Mouse (Mus musculus): Measurements from ENCODE around the gene Setd7. TPM values are rescaled to one million over a fixed set of nuclear protein-coding genes. Genes with fewer than 3 reads are reported as not detected.

Setd7 gene
- polyA plus RNA-seq, 1 experiment from 2014 or later = 3.6 TPM

- no peak overlapping the region for H3K4me2 ChIP-seq (ENCODE audit: low read length)
- 0 out of 2 replicates have a peak overlapping the region, but pooled peaks have one; percentile 41 for H3K27ac ChIP-seq (replicated peaks; ENCODE audit: low read depth, low read length)
- 80% methylated on average over 5 of the region's 5 CpGs for WGBS
- H3K9me3 ChIP-seq (ENCODE audit: control insufficient read depth, low read length) = no peaks in the 10 kb centered on the region
- H3K9ac ChIP-seq (replicated peaks; ENCODE audit: low read length) = no peak overlapping the region
- H3K4me1 ChIP-seq (ENCODE audit: control insufficient read depth, insufficient read depth, low read length) = no peaks in the 10 kb centered on the region
- peaks cover 87% of the 10 kb centered on the region for H3K36me3 ChIP-seq (ENCODE audit: control insufficient read depth, insufficient read depth, low read length)
- no peak overlapping the region for H3K4me3 ChIP-seq (replicated peaks; ENCODE audit: low read depth, low read length)
- no peak for ATAC-seq (ENCODE audit: low FRiP score, low TSS enrichment)
- DNase-seq = no peak
- H3K27me3 ChIP-seq (ENCODE audit: control insufficient read depth, insufficient read depth, low read length) = no peaks in the 10 kb centered on the region
Observed at GRCm38 (mm10) chr3:51532282-51532620, 28.4 kb downstream of the Setd7 start.

DNA sequence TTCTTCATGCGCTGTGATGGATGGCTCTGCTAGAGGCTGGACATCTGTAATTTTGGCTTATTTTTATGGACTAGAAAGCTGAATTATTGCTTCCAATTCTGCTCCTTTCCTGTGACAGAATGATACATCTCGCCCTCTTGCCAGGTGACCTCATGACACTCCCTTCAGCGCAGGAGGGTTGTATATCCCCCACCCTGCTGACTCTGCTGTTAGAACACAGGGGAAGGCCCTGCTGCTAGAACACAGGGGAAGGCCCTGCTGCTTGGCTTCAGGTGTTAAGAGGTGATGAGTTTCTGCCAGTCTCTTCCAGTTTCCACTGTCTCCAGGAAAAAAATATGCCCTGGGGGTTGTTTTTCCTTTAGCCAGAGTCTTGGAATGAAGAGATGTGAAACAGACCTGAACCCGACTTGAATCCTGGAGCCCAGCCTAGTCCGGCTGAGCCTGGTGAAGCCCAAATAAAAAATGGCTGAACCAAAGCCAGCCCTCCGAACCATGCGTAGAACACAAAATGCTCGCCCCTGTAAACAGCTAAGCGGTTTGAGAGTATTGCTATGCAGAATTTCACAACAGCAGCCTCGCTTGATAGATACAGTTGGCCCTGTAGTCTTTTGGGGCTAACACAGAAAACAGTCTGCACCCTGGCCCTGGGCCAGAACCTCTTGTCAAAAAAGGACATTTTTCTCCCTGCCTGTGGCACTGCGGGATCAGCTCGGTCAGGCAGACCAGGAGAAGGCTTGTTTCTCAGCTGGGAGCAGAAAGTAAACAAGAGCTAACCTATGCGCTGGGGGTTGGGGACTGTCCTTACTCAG lies 29.0 kb downstream of the Setd7 start:
- H3K4me1 ChIP-seq (ENCODE audit: control insufficient read depth, insufficient read depth, low read length) = no peaks in the 10 kb centered on the region
- DNase-seq = peak; percentile 51
- peaks cover 90% of the 10 kb centered on the region for H3K36me3 ChIP-seq (ENCODE audit: control insufficient read depth, insufficient read depth, low read length)
- no peak overlapping the region for H3K4me3 ChIP-seq (replicated peaks; ENCODE audit: low read depth, low read length)
- H3K9me3 ChIP-seq (ENCODE audit: control insufficient read depth, low read length) = no peaks in the 10 kb centered on the region
- H3K27me3 ChIP-seq (ENCODE audit: control insufficient read depth, insufficient read depth, low read length) = no peaks in the 10 kb centered on the region
- H3K27ac ChIP-seq (replicated peaks; ENCODE audit: low read depth, low read length) = peak overlapping the region; percentile 41; the same call in 1 of the 2 replicates
- H3K4me2 ChIP-seq (ENCODE audit: low read length) = no peak overlapping the region
- H3K9ac ChIP-seq (replicated peaks; ENCODE audit: low read length) = no peak overlapping the region
- WGBS = 83% methylated on average over 13 of the region's 13 CpGs
- ATAC-seq (ENCODE audit: low FRiP score, low TSS enrichment) = no peak

DNA sequence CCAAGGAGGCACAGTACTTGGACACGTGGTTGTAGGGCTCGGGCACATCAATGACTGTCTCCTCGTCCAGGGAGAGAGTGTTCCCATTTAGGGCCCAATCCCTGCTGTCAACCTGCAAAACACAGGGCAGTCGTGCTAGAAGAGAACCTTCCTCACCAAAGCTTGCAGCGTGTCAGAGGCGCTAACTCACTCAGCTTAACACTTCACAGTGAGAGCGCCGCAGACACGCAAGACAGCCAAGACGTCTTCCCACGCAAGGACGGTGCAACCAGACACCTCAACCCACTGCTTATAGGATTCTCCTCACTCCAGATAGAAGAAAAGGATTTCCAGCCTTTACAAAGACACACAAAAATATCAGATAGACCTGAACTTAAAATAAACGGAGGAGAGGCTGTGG lies 33.8 kb downstream of the Setd7 start:
- no peak overlapping the region for H3K4me2 ChIP-seq (ENCODE audit: low read length)
- no peaks in the 10 kb centered on the region for H3K4me1 ChIP-seq (ENCODE audit: control insufficient read depth, insufficient read depth, low read length)
- no peak overlapping the region for H3K4me3 ChIP-seq (replicated peaks; ENCODE audit: low read depth, low read length)
- H3K36me3 ChIP-seq (ENCODE audit: control insufficient read depth, insufficient read depth, low read length) = peaks cover 91% of the 10 kb centered on the region
- H3K27ac ChIP-seq (replicated peaks; ENCODE audit: low read depth, low read length) = no peak overlapping the region
- WGBS = 93% methylated on average over 13 of the region's 13 CpGs
- no peaks in the 10 kb centered on the region for H3K27me3 ChIP-seq (ENCODE audit: control insufficient read depth, insufficient read depth, low read length)
- no peaks in the 10 kb centered on the region for H3K9me3 ChIP-seq (ENCODE audit: control insufficient read depth, low read length)
- no peak for ATAC-seq (ENCODE audit: low FRiP score, low TSS enrichment)
- DNase-seq = no peak
- no peak overlapping the region for H3K9ac ChIP-seq (replicated peaks; ENCODE audit: low read length)

GRCm38 (mm10) chr3:51525186-51525785 lies 35.4 kb downstream of the Setd7 start:
- whole genome bisulfite sequencing = 90% methylated on average over 16 of the region's 16 CpGs
- no peak overlapping the region for H3K27ac ChIP-seq (replicated peaks; ENCODE audit: low read depth, low read length)
- no peaks in the 10 kb centered on the region for H3K27me3 ChIP-seq (ENCODE audit: control insufficient read depth, insufficient read depth, low read length)
- H3K9me3 ChIP-seq (ENCODE audit: control insufficient read depth, low read length) = no peaks in the 10 kb centered on the region
- no peak overlapping the region for H3K9ac ChIP-seq (replicated peaks; ENCODE audit: low read length)
- no peak overlapping the region for H3K4me2 ChIP-seq (ENCODE audit: low read length)
- peaks cover 88% of the 10 kb centered on the region for H3K36me3 ChIP-seq (ENCODE audit: control insufficient read depth, insufficient read depth, low read length)
- H3K4me1 ChIP-seq (ENCODE audit: control insufficient read depth, insufficient read depth, low read length) = no peaks in the 10 kb centered on the region
- DNase-seq = no peak
- no peak overlapping the region for H3K4me3 ChIP-seq (replicated peaks; ENCODE audit: low read depth, low read length)
- ATAC-seq (ENCODE audit: low FRiP score, low TSS enrichment) = no peak

GRCm38 (mm10) chr3:51521262-51521661 lies 39.4 kb downstream of the Setd7 start:
- no peak for ATAC-seq (ENCODE audit: low FRiP score, low TSS enrichment)
- WGBS = 94% methylated on average over 14 of the region's 14 CpGs
- no peak overlapping the region for H3K9ac ChIP-seq (replicated peaks; ENCODE audit: low read length)
- no peak for DNase-seq
- no peak overlapping the region for H3K4me3 ChIP-seq (replicated peaks; ENCODE audit: low read depth, low read length)
- H3K27me3 ChIP-seq (ENCODE audit: control insufficient read depth, insufficient read depth, low read length) = no peaks in the 10 kb centered on the region
- no peaks in the 10 kb centered on the region for H3K9me3 ChIP-seq (ENCODE audit: control insufficient read depth, low read length)
- no peaks in the 10 kb centered on the region for H3K4me1 ChIP-seq (ENCODE audit: control insufficient read depth, insufficient read depth, low read length)
- no peak overlapping the region for H3K4me2 ChIP-seq (ENCODE audit: low read length)
- H3K36me3 ChIP-seq (ENCODE audit: control insufficient read depth, insufficient read depth, low read length) = peaks cover 70% of the 10 kb centered on the region
- no peak overlapping the region for H3K27ac ChIP-seq (replicated peaks; ENCODE audit: low read depth, low read length)

DNA sequence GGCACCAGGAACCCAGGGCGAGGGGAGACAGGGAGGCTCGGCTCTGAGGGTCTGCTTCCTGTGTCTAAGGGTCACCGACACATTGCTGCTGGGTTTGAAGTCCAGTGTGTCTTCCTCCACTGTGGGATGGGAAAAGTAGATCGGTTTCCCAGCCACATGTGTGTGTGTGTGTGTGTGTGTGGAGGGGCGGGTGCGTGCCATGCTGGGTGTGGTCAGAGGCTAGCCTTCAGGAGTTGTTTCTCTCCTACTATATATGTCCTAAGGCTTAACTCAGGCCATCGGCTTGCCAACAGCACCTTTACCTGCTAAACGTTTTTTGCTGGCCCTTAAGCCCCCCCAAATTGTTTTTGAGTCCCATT lies 41.9 kb downstream of the Setd7 start:
- no peak for ATAC-seq (ENCODE audit: low FRiP score, low TSS enrichment)

DNA sequence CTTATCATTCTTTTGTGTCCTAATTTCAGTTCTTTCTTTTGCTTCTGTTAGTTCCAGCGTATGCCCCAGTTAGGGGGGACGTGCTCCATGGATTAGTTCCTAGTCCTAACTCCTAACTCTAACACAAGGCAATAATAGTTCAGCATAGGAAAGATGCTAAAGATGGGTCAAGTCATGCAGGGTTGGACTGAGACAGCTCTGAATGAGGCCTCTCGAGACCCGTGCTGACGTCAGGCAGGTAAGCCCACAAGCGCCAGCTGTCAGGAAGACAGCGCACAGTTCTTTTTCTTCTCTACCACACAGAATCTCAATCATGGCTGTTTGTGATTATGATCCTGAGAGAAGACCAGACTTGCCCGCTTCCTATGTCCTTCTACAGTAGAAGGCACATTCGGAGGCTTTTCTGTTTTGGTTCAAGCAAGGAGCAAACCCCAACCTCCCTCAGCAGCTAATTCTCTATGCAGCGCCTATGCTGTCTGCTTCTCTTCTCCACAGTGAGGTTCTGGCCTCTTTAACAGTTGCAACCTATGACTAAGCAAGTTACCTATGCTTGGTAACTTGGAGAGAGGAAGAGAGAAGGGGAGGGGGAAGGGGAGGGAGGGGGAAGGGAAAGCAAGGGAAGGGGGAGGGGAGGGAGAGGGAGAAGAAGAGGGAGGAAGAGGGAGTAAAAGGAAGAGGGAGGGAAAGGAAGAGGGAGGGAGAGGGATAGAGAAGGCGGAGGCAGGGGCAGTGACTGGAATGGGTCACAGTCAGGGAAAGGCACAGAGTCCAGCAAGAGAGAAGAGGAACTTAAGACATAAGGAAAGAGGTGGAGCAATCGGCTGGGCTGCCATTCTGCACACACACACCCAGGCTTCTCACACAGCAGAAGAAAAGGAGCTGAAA lies 42.6 kb downstream of the Setd7 start:
- Histone ChIP-seq H3K36me3 (ENCODE audit: control insufficient read depth, insufficient read depth, low read length) (peaks cover 46% of the 10 kb centered on the region), H3K27me3 (ENCODE audit: control insufficient read depth, insufficient read depth, low read length) (no peaks in the 10 kb centered on the region), H3K9ac (replicated peaks; ENCODE audit: low read length) (no peak overlapping the region), H3K9me3 (ENCODE audit: control insufficient read depth, low read length) (no peaks in the 10 kb centered on the region), H3K27ac (replicated peaks; ENCODE audit: low read depth, low read length) (no peak overlapping the region), H3K4me3 (replicated peaks; ENCODE audit: low read depth, low read length) (no peak overlapping the region), H3K4me2 (ENCODE audit: low read length) (no peak overlapping the region), H3K4me1 (ENCODE audit: control insufficient read depth, insufficient read depth, low read length) (no peaks in the 10 kb centered on the region)
- WGBS = 71% methylated on average over 12 of the region's 12 CpGs
- ATAC-seq (ENCODE audit: low FRiP score, low TSS enrichment) (no peak), DNase-seq (no peak)

More for the DNA sequence above, 41.9 kb downstream of the Setd7 start:
- Histone ChIP-seq H3K4me2 (ENCODE audit: low read length) (no peak overlapping the region), H3K27me3 (ENCODE audit: control insufficient read depth, insufficient read depth, low read length) (no peaks in the 10 kb centered on the region), H3K9ac (replicated peaks; ENCODE audit: low read length) (no peak overlapping the region), H3K36me3 (ENCODE audit: control insufficient read depth, insufficient read depth, low read length) (peaks cover 52% of the 10 kb centered on the region), H3K27ac (replicated peaks; ENCODE audit: low read depth, low read length) (no peak overlapping the region), H3K4me1 (ENCODE audit: control insufficient read depth, insufficient read depth, low read length) (no peaks in the 10 kb centered on the region), H3K9me3 (ENCODE audit: control insufficient read depth, low read length) (no peaks in the 10 kb centered on the region), H3K4me3 (replicated peaks; ENCODE audit: low read depth, low read length) (no peak overlapping the region)
- 79% methylated on average over 8 of the region's 8 CpGs for WGBS
- DNase-seq = no peak

- no peak overlapping the region for H3K9ac ChIP-seq (replicated peaks; ENCODE audit: low read length)
- WGBS = 78% methylated on average over 4 of the region's 4 CpGs
- H3K36me3 ChIP-seq (ENCODE audit: control insufficient read depth, insufficient read depth, low read length) = peaks cover 40% of the 10 kb centered on the region
Observed at GRCm38 (mm10) chr3:51517467-51517866, 43.2 kb downstream of the Setd7 start.

More at GRCm38 (mm10) chr3:51517467-51517866, 43.2 kb downstream of the Setd7 start:
- Histone ChIP-seq H3K9me3 (ENCODE audit: control insufficient read depth, low read length) (no peaks in the 10 kb centered on the region), H3K4me1 (ENCODE audit: control insufficient read depth, insufficient read depth, low read length) (no peaks in the 10 kb centered on the region), H3K27me3 (ENCODE audit: control insufficient read depth, insufficient read depth, low read length) (no peaks in the 10 kb centered on the region), H3K4me3 (replicated peaks; ENCODE audit: low read depth, low read length) (no peak overlapping the region), H3K4me2 (ENCODE audit: low read length) (no peak overlapping the region), H3K27ac (replicated peaks; ENCODE audit: low read depth, low read length) (no peak overlapping the region)
- ATAC-seq (ENCODE audit: low FRiP score, low TSS enrichment) = no peak
- no peak for DNase-seq
